Mouse (Mus musculus) adipocyte (in vitro differentiated cells): ENCODE measurements around the gene Ece2.
A peak's percentile ranks its signal among the peaks of the same experiment; 100 is the strongest.

Experiments used
- DNase-seq: peaks from one replicate; pipeline ENCODE4 v3.0.0-alpha.2; 2016; ENCODE audit warnings: low spot score

Ece2 gene

GRCm38 (mm10) chr16:20629731-20630634 is at the start of gene Ece2:
Gene Ece2 (plus strand): TSS chr16:20629828.
- peak; percentile 28 for DNase-seq

- no peak for DNase-seq
Observed at GRCm38 (mm10) chr16:20589366-20589938, 40.2 kb upstream of the Ece2 start, which contains the start of gene Vwa5b2. Gene Vwa5b2 (plus strand): TSS chr16:20589471.

- DNase-seq = no peak
Observed at GRCm38 (mm10) chr16:20589939-20590679, 39.5 kb upstream of the Ece2 start.

DNA sequence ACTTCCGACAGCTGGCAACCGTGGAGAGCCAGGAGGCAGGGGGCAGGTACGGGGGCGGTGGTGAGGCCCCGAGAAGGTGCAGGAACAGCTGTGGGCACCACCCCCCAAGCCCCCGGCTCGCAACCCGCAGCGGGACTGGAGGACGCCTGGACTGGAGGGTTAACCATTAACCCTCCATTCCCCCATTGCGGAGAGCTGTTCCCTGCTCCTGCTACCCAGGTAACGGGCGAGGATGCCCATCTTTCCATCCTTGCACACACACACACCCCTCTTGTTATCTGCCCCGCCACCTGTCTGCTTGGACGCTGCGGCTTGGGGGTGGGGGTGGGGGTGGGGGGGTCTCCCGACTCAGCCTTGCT is 39.0 kb upstream of the Ece2 start:
- DNase-seq = no peak

DNA sequence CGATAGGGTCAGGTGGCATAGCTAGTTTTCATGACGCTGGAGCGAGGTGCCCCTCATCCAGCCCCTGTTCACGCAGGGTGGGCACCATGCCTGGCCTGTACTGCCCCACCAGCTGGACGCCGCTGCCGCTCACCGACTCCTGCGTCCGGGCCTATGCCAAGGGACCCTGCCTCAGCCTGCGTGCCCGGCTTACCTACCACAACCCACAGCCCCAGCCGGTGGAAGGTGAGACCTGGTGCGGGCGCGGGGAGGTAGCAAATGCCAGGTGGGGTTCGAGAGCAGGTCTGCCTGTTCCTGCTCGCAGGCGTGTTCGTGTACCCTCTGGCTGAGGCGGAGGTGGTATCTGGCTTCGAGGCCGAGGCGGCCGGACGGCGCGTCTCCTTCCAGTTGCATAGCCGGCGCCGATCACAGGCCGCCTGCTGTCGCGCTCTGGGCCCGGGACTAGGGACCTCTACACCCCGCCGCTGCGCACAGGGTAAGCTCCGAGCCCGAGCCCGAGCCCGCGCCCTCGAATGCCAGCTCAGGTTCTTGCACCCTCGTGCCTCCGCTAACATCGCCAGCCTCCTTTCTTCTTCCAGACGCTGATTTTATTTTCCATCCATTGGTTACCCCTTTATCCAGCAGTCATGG is 38.4 kb upstream of the Ece2 start:
- DNase-seq = no peak

- DNase-seq = no peak
Observed at GRCm38 (mm10) chr16:20595060-20595673, 34.5 kb upstream of the Ece2 start.

DNA sequence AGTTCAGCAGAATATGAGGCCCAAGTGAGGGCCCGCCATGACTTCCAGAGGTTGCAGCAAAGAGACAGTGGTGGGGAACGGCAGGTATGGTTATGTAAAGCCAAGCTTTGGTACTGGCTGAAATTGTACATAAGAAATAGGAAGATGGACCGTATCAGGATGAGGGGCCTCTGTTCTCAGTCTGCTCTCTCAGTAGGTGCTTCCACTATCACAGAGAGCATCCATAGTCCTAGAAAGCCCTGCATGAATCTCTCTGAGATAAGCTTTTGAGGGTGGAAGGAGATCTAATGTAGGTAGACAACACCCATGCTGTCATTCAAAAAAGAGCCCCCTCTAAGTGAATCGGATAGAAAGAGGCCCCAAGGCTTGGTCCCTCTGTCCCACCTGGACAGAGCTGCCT is 33.9 kb upstream of the Ece2 start:
- no peak for DNase-seq

DNA sequence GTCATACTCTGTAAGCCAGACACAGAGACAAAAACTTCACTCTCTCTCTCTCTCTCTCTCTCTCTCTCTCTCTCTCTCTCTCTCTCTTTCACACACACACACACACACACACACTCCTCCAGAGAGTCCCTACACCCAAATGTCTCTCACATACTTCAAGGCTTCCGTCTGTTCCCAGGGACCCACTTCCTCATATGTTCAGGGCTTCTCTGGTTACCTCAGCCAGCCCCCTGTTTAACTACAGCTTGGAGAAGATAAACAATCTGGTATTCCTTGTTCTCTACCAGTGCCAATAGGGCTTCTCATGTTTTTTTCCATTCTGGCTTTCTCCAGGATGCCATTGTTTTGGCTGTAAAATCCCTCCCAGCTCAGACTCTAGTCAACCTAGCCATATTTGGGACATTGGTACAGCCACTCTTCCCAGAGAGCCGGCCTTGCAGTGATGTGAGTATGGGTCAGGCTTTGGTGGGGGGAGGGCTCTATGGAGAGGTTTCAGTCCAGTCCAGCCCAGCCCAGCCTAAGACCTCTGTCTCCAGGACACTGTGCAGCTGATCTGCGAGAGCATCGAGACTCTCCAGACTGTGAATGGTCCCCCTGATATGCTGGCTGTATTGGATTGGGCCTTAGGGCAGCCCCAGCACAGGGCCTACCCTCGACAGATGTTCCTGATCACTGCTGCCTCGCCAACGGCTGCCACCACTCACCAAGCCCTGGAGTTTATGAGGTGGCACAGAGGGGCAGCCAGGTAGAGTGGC is 32.8 kb upstream of the Ece2 start:
- no peak for DNase-seq

DNA sequence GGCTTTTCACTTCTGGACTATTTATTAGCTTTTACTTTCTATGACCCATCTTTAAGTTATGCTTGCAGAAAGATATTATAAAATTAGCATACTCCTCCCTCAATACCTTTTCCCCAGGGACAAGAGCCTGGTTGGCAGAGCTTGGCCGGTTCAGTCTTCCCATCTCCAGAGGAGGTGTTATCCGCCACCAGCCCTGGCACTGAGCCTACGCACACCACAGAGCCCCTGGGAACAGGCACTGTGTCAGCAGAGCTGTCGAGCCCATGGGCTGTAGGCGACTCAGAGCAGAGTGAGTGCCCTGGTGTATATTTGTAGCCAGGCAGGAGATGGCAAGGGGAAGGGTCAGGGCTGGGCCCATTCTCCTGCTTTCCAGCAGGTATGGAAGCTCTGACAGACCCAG is 29.1 kb upstream of the Ece2 start:
- DNase-seq = no peak

DNA sequence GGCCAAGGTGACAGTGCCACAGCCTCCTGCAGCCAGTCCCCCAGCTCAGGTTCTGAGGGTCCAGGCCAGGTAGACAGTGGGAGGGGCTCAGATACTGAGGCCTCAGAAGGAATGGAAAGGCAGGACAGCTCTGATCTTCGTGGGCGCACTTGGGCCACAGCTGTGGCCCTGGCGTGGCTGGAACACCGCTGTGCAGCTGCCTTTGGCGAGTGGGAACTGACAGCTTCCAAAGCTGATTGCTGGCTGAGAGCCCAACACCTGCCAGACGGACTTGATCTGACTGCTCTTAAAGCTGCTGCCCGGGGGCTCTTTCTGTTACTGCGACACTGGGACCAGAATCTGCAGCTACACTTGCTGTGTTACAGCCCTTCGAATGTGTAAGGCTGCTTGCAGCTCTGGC is 24.9 kb upstream of the Ece2 start:
- no peak for DNase-seq

DNA sequence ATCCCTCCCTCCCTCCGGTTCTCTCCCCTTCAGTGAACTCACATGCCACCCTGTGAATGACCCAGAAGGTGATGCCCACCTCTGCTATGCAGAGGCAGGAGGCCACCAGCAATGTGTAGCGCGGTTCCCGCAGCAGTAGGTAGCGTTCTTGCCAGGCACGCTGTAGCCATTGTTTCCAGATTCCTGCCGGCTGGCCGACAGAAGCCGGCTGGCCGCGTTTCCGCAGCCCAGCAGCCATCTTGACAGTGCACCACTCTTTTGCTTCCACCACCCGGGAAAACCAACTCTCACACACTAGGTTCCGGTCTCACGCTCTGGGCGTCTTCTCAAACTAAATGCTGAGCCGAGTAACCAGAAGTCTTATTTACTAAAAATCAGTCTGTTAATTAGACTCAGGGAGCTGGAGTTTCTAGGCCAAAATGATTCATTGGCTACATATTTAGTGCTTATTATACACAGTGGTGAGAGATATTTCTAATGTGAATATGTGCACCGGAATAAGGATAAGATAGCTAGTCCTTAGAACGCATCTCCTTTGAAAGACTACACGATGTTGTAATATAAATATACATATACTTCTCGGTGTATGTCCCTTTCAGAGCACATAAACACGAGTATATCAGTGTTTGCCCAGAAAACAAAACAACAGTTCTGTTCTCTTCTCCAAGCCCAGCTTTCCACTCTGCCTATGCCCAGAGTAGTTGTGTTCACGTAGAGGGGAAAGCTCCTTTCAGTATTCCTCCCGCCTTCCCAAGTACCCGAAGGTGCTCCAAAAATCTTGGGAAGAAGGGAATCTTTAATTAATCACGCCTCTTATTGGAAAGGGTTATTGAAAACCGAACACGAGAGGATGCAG is 18.9 kb upstream of the Ece2 start:
- DNase-seq = peak; percentile 90

- peak; percentile 97 for DNase-seq
Observed at GRCm38 (mm10) chr16:20611357-20612227, 18.0 kb upstream of the Ece2 start, which contains the start of the genes Eef1akmt4, Gm49333 and Alg3. Gene Eef1akmt4 (plus strand): TSS chr16:20611593. Gene Gm49333 (plus strand): TSS chr16:20611610. Gene Alg3 (minus strand): TSS chr16:20611735.

DNA sequence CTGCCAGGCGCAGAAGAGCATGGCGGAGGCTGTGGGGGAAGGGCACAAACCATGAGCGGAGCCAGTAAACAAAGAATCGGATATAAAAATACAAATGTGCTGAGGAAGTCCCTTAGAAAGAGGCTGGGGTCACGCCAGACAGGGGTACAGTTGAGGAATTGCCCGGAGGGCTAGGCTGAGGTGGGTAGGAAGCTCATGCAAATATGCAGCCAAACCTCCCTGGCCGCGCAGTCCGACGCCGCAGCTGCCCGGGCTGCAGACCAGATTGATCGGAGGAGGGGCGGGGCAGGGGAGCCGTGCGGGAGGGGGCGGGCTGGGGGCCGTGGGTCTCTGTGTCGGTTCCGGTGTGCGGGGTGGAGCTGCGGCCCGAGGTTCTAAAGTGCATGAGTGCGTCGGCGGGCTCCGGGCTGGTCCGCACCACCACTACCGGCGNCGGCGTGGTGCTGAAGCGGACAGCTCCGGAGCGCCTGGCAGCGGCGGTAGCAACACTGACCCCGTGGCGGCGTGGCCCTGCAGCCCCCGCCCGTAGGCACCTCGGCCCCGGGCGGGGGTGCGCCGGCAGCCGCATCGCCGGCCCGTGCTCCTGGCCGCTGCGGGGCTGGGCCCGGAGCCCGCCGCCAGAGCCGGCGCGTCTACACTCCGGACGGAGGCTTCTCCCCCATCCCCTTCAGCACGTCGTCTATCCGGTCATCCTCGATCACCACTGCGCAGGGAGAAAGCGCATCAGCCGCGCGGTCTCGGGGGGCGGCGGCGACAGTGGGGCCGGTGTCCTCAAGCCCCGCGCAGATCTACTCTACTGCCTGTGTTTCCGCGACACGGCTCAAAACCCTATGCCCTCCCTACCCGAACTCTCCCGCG is 9.9 kb upstream of the Ece2 start:
- DNase-seq = no peak

GRCm38 (mm10) chr16:20620399-20620735 is 9.3 kb upstream of the Ece2 start:
- DNase-seq = no peak

DNA sequence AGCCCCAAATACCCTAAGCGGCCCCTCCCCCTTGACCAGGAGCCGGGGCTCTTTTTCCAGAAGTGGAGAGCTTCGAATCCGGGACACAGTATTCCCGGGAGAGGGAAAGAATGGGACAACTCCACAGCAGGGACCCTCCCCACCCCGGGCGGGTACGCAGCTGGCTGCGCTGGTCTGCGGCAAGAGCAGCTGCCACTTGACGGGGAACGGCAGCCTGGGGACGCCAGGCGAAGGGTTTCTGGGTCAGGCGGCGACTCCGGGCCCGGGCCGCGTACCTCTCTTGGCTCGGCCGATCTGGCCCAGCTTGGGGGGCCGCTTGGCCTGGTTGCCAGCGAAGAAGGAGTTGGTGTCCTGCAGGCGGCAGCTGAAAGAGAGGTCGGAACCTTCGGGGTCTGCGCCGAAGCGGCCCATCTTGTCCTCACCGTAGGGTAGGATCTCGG is 8.9 kb upstream of the Ece2 start:
- no peak for DNase-seq

- peak; percentile 66 for DNase-seq
Observed at GRCm38 (mm10) chr16:20621191-20621990, 8.2 kb upstream of the Ece2 start, which contains the start of gene Camk2n2. Gene Camk2n2 (minus strand): TSS chr16:20621287.
